Comparison of ENCODE assay signal across 12 mouse cellular contexts in the genomic region with DNA sequence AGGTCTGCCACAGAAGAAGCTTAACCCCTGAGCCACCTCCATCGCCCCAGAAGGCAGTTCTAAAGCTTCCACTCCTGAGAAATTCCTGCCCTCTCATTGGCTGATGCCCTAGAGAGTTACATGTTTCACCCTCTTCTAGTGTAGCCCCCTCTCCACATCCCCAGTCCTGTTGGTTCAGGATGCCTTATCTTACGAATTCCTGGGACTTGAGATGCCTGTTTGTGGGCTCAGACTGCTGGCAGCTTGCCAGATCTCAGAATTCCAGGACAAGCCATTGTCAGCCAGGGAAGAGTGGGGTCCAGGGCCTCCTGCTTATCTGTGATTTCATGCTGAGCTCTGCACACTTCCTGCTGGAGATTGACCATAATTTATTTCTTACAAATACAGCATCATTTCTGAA.
A peak's percentile ranks its signal among the peaks of the same experiment; 100 is the strongest.
DNase-seq lines count a peak whose midpoint lies in the region; ATAC-seq and TF ChIP-seq lines count a peak whose summit lies in the region.
"Had no signal": no experiment of that assay in that cellular context is flagged by ENCODE, and none has a peak within 500 bp of the region (broad histone marks: within the 10 kb centered on the region; RNA-seq: fewer than 3 reads in every experiment).

No protein-coding gene starts in this region.

- H3K4me1 ChIP-seq in heart, embryonic 15.5 days (replicated peaks): peaks cover 41% of the 10 kb centered on the region
- peaks cover 90% of the 10 kb centered on the region for H3K4me1 ChIP-seq in G1E (ENCODE audit: insufficient read depth, low read depth, low read length)
- H3K4me1 ChIP-seq in intestine, embryonic 16.5 days (ENCODE audit: control insufficient read depth, insufficient read depth, low read length): peaks cover 7% of the 10 kb centered on the region; the same call in 1 of the 2 replicates

- no peaks in the 10 kb centered on the region for H3K9me3 ChIP-seq in heart, embryonic 15.5 days (replicated peaks)
- no peaks in the 10 kb centered on the region for H3K9me3 ChIP-seq in G1E (replicated peaks)
- H3K9me3 ChIP-seq in intestine, embryonic 16.5 days (ENCODE audit: control insufficient read depth, low read length): no peaks in the 10 kb centered on the region
- H3K9me3 ChIP-seq: neural tube, embryonic 12.5 days had no signal

- no peaks in the 10 kb centered on the region for H3K36me3 ChIP-seq in heart, embryonic 15.5 days
- H3K36me3 ChIP-seq in G1E (replicated peaks): peaks cover 40% of the 10 kb centered on the region
- no peaks in the 10 kb centered on the region for H3K36me3 ChIP-seq in intestine, embryonic 16.5 days (ENCODE audit: control insufficient read depth, insufficient read depth, low read length)
- H3K36me3 ChIP-seq: neural tube, embryonic 12.5 days had no signal

- H3K9ac ChIP-seq in heart, embryonic 15.5 days: no peak overlapping the region
- H3K9ac ChIP-seq in intestine, embryonic 16.5 days (ENCODE audit: low read depth, low read length): no peak overlapping the region
- H3K9ac ChIP-seq: liver, embryonic 14.5 days; neural tube, embryonic 12.5 days had no signal

- TF ChIP-seq CTCF in G1E (IDR thresholded peaks at IDR 0.05; ENCODE audit: low read depth, low read length): no peak

- H3K27ac ChIP-seq in heart, embryonic 15.5 days: peak overlapping the region; percentile 83
- no peak overlapping the region for H3K27ac ChIP-seq in intestine, embryonic 16.5 days (ENCODE audit: low read length)
- H3K27ac ChIP-seq: layer of hippocampus, adult 2 months; neural tube, embryonic 12.5 days had no signal

- no peaks in the 10 kb centered on the region for H3K27me3 ChIP-seq in heart, embryonic 15.5 days
- H3K27me3 ChIP-seq in G1E (ENCODE audit: insufficient read depth, low read length): no peaks in the 10 kb centered on the region
- H3K27me3 ChIP-seq in intestine, embryonic 16.5 days (replicated peaks; ENCODE audit: control insufficient read depth, insufficient read depth, low read length): no peaks in the 10 kb centered on the region
- H3K27me3 ChIP-seq: neural tube, embryonic 12.5 days; Patski had no signal

- 9% methylated on average over 2 of the region's 2 CpGs for WGBS in heart, embryonic 15.5 days
- WGBS in intestine, embryonic 16.5 days: 13% methylated on average over 2 of the region's 2 CpGs

- peak; percentile 90 for ATAC-seq in heart, embryonic 15.5 days (replicated peaks; ENCODE audit: insufficient number of reproducible peaks, insufficient read depth, low FRiP score, low read depth)
- ATAC-seq in G1E (ENCODE audit: extremely low read depth, insufficient number of reproducible peaks, low FRiP score, poor library complexity, severe bottlenecking): no peak
- peak; percentile 77 for ATAC-seq in intestine, embryonic 16.5 days
- ATAC-seq in megakaryocyte, adult 5-6 weeks (ENCODE audit: poor library complexity, severe bottlenecking): no peak
- ATAC-seq: Patski had no signal

- no peak overlapping the region for H3K4me3 ChIP-seq in heart, embryonic 15.5 days
- peak overlapping the region; percentile 44; the same call in 1 of the 2 replicates for H3K4me3 ChIP-seq in G1E (ENCODE audit: low read depth, low read length)
- no peak overlapping the region for H3K4me3 ChIP-seq in intestine, embryonic 16.5 days (ENCODE audit: low read length)
- H3K4me3 ChIP-seq: layer of hippocampus, adult 2 months; neural tube, embryonic 12.5 days had no signal

- H3K4me2 ChIP-seq in heart, embryonic 15.5 days: peak overlapping the region; percentile 28
- no peak overlapping the region for H3K4me2 ChIP-seq in intestine, embryonic 16.5 days (ENCODE audit: low read depth, low read length)
- H3K4me2 ChIP-seq: neural tube, embryonic 12.5 days had no signal

- intact Hi-C loops in heart, postnatal 36 days (cut with DNase I): no loop called here

- no peak for DNase-seq in heart, postnatal 36 days
- peak; percentile 13 for DNase-seq in 3T3-L1 (ENCODE audit: low read depth, low spot score)
- no peak for DNase-seq in G1E (ENCODE audit: low spot score)
- no peak for DNase-seq in frontal cortex, adult 2 months (ENCODE audit: extremely low spot score in 1 of 2, low spot score in 1 of 2)
- DNase-seq: gastrocnemius, postnatal 10 days had no signal

Comparison
In these comparisons a context has a peak if more than half of its experiments do, and no peak if none do; other contexts are left out.
1. ATAC-seq: peak in heart, embryonic 15.5 days (single experiment) and intestine, embryonic 16.5 days (single experiment); none in G1E (single experiment) and megakaryocyte, adult 5-6 weeks (single experiment).